Mouse (Mus musculus) stomach, postnatal 0 days (tissue): ENCODE measurements around the gene 9130213A22Rik. TPM values are rescaled to one million over a fixed set of nuclear protein-coding genes. Genes with fewer than 3 reads are reported as not detected.

Source experiments
- ATAC-seq: fragments of 200-750 bp; cut with Nextera tagmentation; 2 replicates; pipeline ENCODE4 v1.8.0; 2017; ENCODE audit not compliant: low FRiP score, low TSS enrichment
- DNase-seq: peaks from one replicate; pipeline ENCODE4 v3.0.0-alpha.2; 2016; ENCODE audit warnings: low spot score
- H3K27ac ChIP-seq: fragments of 300-500 bp; sonication (generic); replicated peaks from 2 replicates; pipeline ENCODE4 v1.5.1; 2014; ENCODE audit warnings: mild to moderate bottlenecking, control low read depth
- H3K27me3 ChIP-seq: fragments of 300-500 bp; sonication (generic); 2 replicates; pipeline ENCODE4 v1.6.1; 2014; ENCODE audit warnings: low read length; ENCODE audit not compliant: control insufficient read depth, insufficient read depth
- H3K36me3 ChIP-seq: fragments of 300-500 bp; sonication (generic); 2 replicates; pipeline ENCODE4 v1.6.1; 2014; ENCODE audit warnings: low read length, mixed read lengths; ENCODE audit not compliant: control insufficient read depth, insufficient read depth
- H3K4me1 ChIP-seq: fragments of 300-500 bp; sonication (generic); replicated peaks from 2 replicates; pipeline ENCODE4 v1.6.1; 2014; ENCODE audit warnings: antibody characterized with exemption; ENCODE audit not compliant: control insufficient read depth, insufficient read depth
- H3K4me2 ChIP-seq: fragments of 300-500 bp; sonication (generic); replicated peaks from 2 replicates; pipeline ENCODE4 v1.6.1; 2014; ENCODE audit warnings: low read depth, mild to moderate bottlenecking, control low read depth, moderate library complexity
- H3K4me3 ChIP-seq: fragments of 300-500 bp; sonication (generic); 2 replicates; pipeline ENCODE4 v1.5.1; 2014; ENCODE audit warnings: low read depth, low read length, control low read depth
- H3K9ac ChIP-seq: fragments of 300-500 bp; sonication (generic); 2 replicates; pipeline ENCODE4 v1.6.1; 2014; ENCODE audit warnings: mild to moderate bottlenecking, low read length, control low read depth, mixed read lengths
- H3K9me3 ChIP-seq: fragments of 300-500 bp; sonication (generic); 2 replicates; pipeline ENCODE4 v1.6.1; 2016; ENCODE audit warnings: low read length; ENCODE audit not compliant: control insufficient read depth
- CTCF ChIP-seq: IDR thresholded peaks from 2 replicates; pipeline ENCODE4 v1.5.1; 2016; ENCODE audit warnings: antibody characterized with exemption, low read depth, mild to moderate bottlenecking, moderate library complexity
- EP300 ChIP-seq: optimal IDR thresholded peaks from 2 replicates; pipeline ENCODE3; 2016; ENCODE audit warnings: antibody characterized with exemption
- WGBS: fragments of 180-500 bp; shearing (Covaris S2); extraction: QIAGEN DNeasy Blood & Tissue Kit; methylation state at CpG from one replicate; pipeline ENCODE4 v1.1.7; 2014; 5-methylcytosine and 5-hydroxymethylcytosine counted together
- polyA plus RNA-seq: library from polyadenylated mRNA; unstranded; fragments of >200 nt; fragmentation: Nextera tagmentation; extraction: Ambion mirVana; gene quantifications from 2 replicates; pipeline ENCODE4 v1.2.1, GENCODE M21; 2015

Gene 9130213A22Rik
- polyA plus RNA-seq, 1 experiment from 2014 or later = 0.24 TPM

GRCm38 (mm10) chr11:69103121-69103520 lies 19.3 kb downstream of the 9130213A22Rik start:
- no peaks in the 10 kb centered on the region for H3K9me3 ChIP-seq
- 94% methylated on average over 14 of the region's 14 CpGs for WGBS
- no peak overlapping the region for H3K4me3 ChIP-seq
- H3K9ac ChIP-seq = no peak overlapping the region
- no peak overlapping the region for H3K4me2 ChIP-seq
- DNase-seq (no peak), ATAC-seq (no peak)
- H3K27me3 ChIP-seq = no peaks in the 10 kb centered on the region
- H3K4me1 ChIP-seq = peaks cover 3% of the 10 kb centered on the region
- no peak for TF ChIP-seq CTCF
- TF ChIP-seq EP300 = no peak
- peaks cover 77% of the 10 kb centered on the region for H3K36me3 ChIP-seq
- H3K27ac ChIP-seq = no peak overlapping the region

GRCm38 (mm10) chr11:69102403-69102725 lies 20.0 kb downstream of the 9130213A22Rik start:
- peaks cover 8% of the 10 kb centered on the region for H3K4me1 ChIP-seq
- H3K27ac ChIP-seq = no peak overlapping the region
- no peak for DNase-seq
- peaks cover 71% of the 10 kb centered on the region for H3K36me3 ChIP-seq
- WGBS = 87% methylated on average over 7 of the region's 7 CpGs
- no peaks in the 10 kb centered on the region for H3K9me3 ChIP-seq
- no peak overlapping the region for H3K9ac ChIP-seq
- no peaks in the 10 kb centered on the region for H3K27me3 ChIP-seq
- H3K4me2 ChIP-seq = no peak overlapping the region
- no peak for TF ChIP-seq EP300
- no peak for TF ChIP-seq CTCF
- no peak for ATAC-seq
- no peak overlapping the region for H3K4me3 ChIP-seq

GRCm38 (mm10) chr11:69101604-69102402 lies 20.6 kb downstream of the 9130213A22Rik start:
- no peaks in the 10 kb centered on the region for H3K9me3 ChIP-seq
- H3K4me3 ChIP-seq = no peak overlapping the region
- H3K36me3 ChIP-seq = peaks cover 66% of the 10 kb centered on the region
- H3K4me1 ChIP-seq = peaks cover 8% of the 10 kb centered on the region
- no peak overlapping the region for H3K27ac ChIP-seq
- ATAC-seq (no peak), DNase-seq (no peak)
- 90% methylated on average over 21 of the region's 21 CpGs for WGBS
- H3K27me3 ChIP-seq = no peaks in the 10 kb centered on the region
- H3K4me2 ChIP-seq = no peak overlapping the region
- H3K9ac ChIP-seq = no peak overlapping the region
- TF ChIP-seq CTCF (no peak), EP300 (no peak)

- DNase-seq = no peak
- no peak for ATAC-seq
- no peak for TF ChIP-seq EP300
- no peak for TF ChIP-seq CTCF
- Histone ChIP-seq H3K36me3 (peaks cover 57% of the 10 kb centered on the region), H3K4me3 (peak overlapping the region; percentile 91), H3K4me2 (peak overlapping the region; percentile 70; the same call in 1 of the 2 replicates), H3K4me1 (peaks cover 8% of the 10 kb centered on the region), H3K27ac (no peak overlapping the region; the same call in 1 of the 2 replicates), H3K27me3 (no peaks in the 10 kb centered on the region), H3K9me3 (no peaks in the 10 kb centered on the region), H3K9ac (no peak overlapping the region)
- 91% methylated on average over 20 of the region's 20 CpGs for WGBS
These were observed 21.6 kb downstream of the 9130213A22Rik start for GRCm38 (mm10) chr11:69100639-69101360.

GRCm38 (mm10) chr11:69099915-69100345 lies 22.5 kb downstream of the 9130213A22Rik start:
- peak; percentile 5; the same call in 1 of the 2 replicates for ATAC-seq
- H3K27me3 ChIP-seq = no peaks in the 10 kb centered on the region
- peak overlapping the region; percentile 70 for H3K4me2 ChIP-seq
- no peak for TF ChIP-seq EP300
- peak; percentile 51 for TF ChIP-seq CTCF
- H3K9me3 ChIP-seq = no peaks in the 10 kb centered on the region
- H3K36me3 ChIP-seq = peaks cover 48% of the 10 kb centered on the region
- peak overlapping the region; percentile 100 for H3K27ac ChIP-seq
- WGBS = under 1% methylated on average over 23 of the region's 23 CpGs
- H3K4me3 ChIP-seq = peak overlapping the region; percentile 91
- peak overlapping the region; percentile 77 for H3K9ac ChIP-seq
- peak; percentile 91 for DNase-seq
- H3K4me1 ChIP-seq = peaks cover 8% of the 10 kb centered on the region
